Mouse (Mus musculus) frontal cortex, postnatal 10 days (tissue): ENCODE data around the gene Ankrd23.

Experiments
- DNase-seq, 2 experiments: peaks; one replicate each; pipeline ENCODE4 v3.0.0; 2022; ENCODE audit warnings: low spot score in 2 of 2, mixed read lengths in 1 of 2

Gene Ankrd23

DNA sequence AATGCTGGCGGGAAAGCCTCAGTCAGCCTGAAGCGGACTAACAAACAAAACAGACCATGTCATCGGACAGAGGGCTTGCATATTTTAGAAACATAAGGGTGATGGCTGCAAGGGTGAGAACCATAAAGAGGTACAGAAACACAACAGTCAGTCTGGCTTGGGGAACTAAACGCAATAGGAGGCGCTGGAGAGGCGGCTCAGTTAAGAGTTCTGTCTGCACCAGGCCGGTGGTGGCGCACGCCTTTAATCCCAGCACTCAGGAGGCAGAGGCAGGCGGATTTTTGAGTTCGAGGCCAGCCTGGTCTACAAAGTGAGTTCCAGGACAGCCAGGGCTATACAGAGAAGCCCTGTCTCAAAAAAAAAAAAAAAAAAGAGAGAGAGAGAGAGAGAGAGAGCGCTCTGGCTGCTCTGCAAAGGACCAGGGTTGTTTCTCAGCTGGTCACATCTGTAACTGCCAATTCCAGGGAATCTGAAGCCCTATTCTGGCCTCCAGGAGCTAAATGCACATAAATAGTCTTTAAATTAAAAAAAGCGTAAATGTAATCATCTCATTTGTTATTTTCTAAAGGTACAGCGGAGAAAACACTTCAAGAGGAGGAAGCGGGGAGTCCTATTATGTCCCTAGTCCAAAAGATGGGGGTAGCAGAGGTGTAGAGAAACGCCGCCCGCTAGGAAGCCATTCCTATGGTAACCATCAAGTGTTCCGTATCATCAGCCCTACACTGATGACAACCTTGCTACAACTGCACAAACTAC, 9.3 kb upstream of the Ankrd23 start:
- no peak for DNase-seq

DNA sequence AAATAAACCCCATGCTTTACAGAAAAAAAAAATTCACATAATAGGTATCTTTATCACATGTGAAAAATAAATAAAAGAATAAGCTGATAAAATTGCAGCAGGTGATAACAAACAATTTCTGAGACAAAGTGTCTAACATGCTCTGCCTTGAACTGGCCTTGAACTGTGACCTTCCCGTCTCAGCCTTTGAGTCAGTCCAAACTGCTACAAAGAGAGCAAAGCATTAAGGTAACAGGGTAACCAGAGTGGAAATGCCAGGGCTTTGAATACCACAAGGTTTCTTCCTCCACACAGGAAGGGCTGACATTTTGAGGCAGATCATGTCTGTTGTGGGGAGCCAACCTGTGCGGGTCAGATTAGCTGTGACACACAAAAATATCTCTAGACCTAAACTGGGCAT, 8.7 kb upstream of the Ankrd23 start:
- DNase-seq = no peak

DNA sequence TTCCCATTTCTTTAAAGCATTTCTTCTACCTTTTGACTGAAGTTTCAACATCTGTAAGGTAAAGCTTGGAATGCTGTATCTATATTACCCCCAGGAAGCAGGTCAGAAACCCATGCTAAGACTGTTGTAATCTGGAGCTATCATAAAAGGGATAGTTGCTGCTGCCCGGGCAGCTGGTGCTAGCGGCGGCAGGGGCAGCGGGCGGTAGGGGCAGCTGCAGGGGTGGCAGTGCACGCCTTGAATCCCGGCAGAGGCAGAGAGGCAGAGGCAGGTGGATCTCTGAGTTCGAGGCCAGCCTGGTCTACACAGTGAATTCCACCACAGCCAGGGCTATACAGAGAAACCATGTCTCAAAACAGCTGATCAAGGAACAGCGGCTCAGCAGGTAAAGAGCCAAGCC, 6.2 kb upstream of the Ankrd23 start:
- DNase-seq = no peak

DNA sequence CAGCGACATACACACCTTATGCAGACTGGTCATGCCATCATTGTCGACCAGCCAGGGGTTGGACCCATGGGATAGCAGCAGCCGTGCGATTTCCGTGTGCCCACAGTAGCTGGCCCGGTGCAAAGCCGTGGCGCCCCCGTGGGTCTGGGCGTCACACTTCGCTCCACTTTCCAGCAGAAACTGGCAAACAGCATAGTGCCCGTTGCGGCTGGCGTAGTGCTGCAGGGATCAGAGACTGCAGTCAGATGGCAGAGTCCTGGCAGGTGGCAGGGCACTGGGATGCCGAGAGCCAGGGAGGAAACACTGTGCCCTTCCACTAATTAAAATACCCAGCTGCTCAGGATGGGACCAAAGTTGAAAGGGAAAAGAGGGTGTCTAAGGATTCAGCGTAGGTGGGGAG, 5.2 kb upstream of the Ankrd23 start:
- no peak for DNase-seq

DNA sequence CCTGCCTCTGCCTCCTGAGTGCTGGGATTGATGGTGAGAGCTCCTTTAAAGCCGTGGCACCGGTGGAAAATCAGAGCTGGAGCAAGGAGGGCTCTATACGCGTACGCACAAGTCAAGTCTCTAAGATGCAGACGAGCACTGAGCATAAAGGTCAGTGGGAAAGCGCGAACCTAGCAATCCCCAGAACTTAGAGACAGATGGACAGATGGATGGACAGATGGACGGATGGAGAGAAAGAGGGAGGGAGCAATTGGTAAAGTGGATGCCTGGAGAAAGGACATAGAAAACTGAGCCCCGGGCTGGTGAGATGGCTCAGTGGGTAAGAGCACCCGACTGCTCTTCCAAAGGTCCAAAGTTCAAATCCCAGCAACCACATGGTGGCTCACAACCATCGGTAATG, 4.1 kb upstream of the Ankrd23 start:
- DNase-seq = no peak

DNA sequence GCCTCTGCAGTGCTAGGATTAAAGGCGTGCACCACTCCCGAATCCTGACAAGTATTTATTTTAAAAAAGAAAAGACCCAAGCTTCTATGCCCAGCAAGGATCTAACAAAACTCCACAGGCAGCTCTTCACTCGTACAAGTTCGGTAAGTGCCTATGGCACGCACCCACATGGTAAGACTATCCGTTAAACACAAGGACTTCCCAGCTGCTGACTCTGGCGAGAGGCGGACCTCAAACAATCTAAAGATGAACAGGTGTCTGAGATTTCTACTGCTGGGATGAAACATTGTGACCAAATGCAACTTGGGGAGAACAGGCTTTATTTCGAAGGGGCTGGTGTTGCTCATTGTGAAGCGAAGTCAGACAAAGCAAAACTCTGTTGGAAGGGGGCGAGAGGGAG, 3.4 kb upstream of the Ankrd23 start:
- no peak for DNase-seq

DNA sequence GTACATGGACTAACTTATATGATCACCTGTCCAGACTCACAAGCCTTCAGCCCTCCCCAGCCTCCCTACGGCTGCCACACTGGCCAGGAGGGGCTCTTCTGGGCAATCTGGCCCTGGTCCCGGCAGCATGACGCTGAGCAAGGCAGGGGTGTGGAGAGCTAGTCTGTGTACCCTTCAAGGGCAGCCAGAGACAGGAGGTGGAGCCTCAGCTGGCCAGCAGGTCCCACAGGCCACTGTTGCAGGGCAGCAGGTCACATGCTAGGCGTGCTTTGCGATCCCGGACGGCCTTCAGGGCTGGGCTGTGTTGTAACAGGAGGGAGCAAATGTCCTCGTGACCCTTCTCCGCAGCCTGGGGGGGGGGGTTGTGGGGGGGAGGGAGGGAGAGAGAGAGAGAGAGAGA, 2.5 kb upstream of the Ankrd23 start, which contains the start of gene Gm42417:
TSS of gene Gm42417 (minus strand) at position 244 of the 400 bp plus-strand sequence.
- DNase-seq = no peak

DNA sequence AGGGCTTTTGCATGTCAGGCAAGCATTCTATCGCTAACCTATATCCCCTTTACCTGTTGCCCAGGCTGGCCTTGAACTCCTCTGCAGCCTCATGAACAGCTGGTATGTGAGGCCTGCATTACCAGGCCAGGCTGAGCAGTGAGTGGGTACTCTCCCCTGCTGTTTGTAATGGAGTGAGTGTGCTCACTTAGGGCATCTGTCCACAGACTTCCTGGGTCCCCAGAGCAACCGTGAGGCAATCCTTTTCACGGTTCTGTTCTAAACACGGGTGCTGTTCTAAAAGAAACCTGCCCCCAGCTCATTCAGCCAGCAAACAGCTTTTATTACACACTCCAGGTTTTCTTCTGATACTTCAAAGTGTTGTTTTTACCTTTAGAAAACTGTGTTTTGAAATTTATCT, 2.0 kb upstream of the Ankrd23 start:
- no peak for DNase-seq

DNA sequence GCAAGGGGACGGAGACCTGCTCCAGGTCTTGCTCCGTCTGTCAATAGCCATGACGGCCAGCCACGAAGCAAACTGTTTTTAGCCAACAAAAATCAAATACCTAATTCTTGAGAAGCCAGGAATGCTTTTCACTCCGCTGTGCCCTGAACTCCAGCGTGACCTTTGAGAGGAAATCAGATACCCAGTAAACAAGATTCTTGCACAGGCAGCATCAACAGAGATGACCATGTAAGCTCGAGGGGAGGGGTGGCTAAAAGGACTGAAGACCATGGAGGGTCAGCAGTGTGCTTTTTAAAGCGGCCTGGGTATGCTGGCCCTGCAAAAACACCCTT, 320 bp downstream of the Ankrd23 start:
- no peak for DNase-seq

DNA sequence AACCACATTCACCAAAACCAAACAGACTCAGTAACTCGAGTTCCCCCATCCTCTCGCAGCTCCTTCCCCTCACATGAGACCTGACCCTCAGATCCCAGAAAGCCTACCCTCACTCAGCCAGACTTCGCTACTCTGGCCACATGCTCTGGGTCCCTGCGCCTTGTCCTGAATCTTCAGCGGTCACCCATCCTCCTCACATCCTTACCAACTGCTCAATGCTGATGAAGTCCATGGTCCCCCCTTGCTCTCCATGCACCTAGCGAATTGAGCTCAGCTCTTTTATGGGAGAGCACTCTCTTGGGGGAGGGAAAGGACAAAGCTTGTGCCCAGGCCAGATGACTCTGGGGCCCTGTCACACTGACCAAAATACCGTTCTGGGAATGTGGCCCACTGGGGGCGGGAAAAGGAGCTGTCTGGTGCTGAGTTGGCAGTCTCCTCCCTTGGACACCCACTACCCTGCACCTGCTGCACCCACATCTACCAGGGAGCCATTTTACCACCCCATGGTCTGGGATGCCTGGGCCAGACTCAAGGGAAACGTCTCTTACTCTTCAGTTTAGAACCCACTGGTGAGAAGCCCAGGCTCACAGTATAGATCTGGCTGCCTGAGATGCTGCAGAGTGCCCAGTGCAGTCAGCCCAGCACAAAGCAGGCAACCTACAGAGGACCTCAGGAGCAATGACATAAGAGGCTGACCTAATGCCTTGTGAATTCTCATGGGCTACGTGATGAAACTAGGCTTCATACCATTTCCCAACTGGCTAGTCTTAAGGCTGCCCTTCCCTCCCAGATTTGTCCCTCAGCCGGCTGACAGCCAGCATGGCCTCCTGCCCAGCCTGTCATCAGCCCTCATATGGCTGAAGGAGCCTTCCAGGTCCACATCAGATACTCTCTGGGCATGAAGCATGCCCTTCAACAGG, 946 bp downstream of the Ankrd23 start:
- no peak for DNase-seq

DNA sequence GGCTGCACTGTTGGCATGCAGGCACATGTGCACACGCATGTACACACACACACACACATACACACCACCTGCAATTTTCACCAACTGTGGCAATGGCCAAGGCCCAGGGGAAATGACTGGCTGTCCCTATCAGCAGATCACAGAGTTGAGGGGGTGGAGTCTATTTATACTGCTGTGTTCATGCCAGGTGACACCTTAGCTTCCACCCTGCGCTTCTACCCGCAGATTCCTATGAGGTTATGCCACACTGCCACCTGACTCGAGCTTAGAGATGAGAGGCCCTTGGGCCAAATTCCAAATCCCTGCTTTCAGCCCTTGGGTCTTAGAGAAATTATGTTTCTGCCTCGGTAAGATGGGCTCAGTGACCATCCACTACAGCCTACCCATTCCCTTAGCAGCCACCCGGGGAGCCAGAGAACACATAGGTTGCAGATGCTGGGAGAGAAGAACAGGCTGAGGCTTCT, 2.1 kb downstream of the Ankrd23 start:
- DNase-seq = no peak

DNA sequence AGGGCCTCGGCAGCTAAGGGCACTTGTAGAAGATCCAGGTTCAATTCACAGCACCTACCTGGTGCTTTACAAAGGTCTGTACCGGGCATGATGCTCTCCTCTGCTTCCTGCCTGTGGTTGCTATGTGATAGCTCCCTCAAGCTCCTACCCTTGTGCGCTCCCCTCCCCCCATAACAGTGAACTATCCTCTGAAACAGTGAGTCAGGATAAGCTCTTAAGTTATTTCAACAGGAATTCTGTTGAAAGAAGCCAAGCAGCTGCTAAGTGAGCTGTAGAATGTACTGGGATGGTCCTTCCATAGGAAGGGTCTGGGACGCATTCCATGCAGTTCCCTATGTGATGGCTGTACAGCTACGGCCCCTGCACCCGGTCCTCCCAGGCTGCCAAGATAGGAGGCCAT, 3.1 kb downstream of the Ankrd23 start:
- DNase-seq = no peak

DNA sequence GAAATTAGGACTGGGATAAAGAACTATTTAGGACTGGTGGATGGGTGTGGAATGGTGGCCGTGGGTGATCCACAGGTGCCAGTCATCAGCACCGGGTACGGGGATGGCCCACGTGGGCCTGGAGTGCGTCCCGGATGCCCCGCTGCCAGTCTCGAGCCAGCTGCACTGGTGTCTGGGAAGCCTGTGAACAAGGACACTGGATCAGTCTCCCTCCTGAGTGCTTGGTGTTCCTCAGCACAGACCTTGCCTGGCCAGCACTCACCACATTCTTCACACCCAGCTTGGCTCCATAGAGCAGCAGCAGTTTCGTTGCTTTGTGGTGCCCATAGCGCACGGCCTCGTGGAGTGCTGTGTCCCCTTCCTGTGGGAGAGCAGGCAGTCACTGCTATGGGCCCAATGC, 5.2 kb downstream of the Ankrd23 start:
- no peak for DNase-seq

DNA sequence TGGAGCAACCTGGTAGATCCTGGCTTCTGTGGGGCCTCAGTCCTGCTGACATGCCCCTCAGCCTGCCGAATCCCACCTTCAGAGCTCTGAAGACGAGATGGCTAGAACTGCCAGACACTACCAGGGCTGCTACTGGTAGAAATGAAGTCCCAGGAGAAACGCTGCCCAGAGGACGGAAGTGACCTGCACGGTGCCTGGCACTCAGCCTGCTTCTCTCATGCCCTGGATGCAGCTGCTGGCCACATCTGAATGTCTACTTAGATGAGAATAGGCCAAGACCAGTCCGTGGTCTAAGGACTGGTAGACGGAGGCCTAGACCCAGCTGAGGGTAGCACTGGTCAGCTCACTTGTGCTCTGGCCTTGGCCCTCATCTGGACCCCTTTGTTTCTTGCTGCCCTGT, 5.7 kb downstream of the Ankrd23 start:
- DNase-seq = no peak

DNA sequence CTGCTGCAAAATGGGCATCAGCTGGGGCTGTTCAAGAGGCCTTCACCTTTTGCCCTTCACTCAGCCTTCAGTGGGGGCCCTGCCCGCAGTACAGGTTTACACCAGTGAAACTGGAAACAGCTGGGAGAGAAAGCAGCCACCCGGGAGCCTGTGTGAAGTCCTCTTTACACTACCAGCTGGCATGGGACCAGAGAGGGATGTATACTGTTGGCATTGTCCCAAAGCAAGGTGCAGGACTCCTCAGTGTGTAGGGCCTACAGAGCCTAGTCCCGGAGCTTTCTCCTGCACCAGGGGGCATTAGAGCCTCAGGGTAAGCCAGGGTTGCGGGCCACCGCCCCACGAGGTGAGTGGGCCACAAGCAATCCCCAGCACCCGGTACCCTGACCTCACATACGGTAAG, 6.2 kb downstream of the Ankrd23 start:
- DNase-seq = no peak

DNA sequence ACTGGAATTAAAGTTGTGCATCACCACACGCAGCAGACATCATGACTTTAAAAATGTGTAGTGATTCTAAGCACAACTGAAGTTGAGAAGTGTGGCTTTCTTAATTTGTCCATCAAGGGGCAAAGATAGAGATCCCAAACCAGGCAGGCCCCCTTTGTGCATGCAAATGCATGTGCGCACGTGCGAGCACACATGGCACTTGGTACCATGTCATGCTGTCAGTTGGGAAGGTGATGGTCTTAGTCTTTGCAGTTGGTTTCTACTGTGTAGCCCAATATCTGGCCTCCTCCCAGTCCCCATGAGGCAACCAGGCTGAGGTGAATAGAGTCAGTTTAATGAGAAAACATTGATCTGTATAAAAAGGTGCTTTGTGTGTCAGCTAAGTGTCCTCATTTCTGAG, 6.8 kb downstream of the Ankrd23 start:
- DNase-seq = no peak

DNA sequence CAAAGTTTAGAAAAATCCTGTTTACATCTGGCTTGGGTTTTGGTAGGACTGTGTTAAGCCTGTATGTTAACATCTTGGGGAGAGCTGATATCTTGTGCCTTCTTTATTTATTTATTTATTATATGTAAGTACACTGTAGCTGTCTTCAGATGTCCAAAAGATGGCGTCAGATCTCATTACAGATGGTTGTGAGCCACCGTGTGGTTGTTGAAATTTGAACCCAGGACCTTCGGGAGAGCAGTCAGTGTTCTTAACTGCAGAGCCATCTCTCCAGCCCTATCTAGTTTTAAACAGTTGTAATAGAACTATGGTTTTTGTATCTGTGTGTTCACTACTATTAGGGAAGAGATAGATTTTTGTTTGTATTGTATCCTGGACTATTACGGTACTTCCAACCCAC, 7.4 kb downstream of the Ankrd23 start:
- DNase-seq = no peak

DNA sequence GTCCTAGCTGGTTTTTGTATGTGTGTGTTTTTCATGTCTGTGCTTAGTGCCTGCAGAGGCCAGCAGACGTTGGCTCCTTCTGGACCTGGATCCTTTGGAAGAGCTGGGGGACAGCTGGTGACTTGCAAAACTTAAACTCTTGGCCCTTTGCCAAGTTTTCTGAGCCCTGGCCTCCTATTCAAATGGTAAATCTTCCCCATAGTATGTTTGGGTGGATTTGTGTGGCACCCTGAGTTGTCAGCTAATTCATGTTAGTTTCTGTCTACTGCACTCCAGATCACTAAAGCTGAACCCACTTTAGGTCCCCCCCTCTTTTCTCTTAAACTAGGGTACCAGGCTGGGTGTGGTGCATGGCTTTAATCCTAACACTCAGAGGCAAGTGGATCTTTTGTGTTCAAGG, 8.3 kb downstream of the Ankrd23 start:
- DNase-seq = no peak

DNA sequence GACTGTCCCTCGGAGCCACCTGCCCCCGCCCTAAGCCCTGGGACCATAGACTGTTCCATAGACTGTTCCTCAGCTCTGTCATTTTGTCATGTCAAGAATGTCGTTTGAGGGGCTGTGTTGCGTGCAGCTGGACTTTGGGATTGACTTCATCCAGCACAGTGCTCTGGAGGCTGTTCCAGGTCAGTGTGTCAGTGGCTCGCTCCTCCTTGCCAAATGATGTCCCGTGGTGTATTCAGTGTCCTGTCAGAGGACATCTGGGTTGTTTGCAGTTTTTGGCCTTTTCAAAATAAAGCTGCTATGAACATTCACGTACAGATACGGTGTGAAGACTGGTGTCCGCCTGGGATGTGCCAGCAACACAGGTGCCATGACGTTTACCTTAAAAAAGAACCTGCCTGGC, 9.8 kb downstream of the Ankrd23 start:
- DNase-seq = no peak

DNA sequence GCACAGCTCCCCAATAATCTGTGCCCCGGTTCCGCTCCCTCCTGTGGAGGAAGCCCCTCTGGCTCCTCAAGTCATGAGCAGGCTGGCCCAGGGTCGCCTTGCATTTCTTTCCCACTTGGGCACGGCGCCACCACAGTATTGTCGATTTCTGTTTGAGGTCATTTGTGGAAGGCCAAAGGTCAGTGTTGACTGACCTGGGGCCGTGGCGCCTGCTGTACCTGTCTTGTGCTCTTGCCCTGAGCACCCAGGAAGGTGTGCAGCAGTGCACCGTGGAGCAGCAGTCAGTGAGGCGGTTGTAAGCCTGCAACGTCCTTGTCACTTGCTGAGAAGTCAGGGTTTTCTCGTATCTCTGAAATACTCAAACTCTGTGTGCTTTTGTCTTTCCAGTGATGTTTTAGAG, 10.9 kb downstream of the Ankrd23 start:
- no peak for DNase-seq

DNA sequence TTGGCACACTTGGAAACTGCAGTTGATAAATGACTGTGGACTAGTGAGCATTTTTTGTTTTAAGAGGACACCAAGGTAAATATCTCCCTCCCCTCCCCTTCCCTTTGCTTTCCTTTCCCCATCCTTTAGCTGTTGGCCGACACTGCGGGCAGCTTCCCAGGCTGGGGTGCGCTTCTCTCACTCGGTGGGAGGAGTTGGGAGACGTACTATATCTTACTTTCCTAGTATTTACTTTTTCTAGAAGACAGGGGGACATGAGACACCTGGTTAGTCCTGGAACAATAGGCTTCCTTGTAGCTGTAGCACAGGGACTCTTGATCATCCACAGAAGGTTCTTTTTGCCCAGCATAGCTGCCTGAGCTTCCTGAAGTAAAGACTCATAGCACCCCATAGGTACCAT, 12.6 kb downstream of the Ankrd23 start:
- DNase-seq = no peak

DNA sequence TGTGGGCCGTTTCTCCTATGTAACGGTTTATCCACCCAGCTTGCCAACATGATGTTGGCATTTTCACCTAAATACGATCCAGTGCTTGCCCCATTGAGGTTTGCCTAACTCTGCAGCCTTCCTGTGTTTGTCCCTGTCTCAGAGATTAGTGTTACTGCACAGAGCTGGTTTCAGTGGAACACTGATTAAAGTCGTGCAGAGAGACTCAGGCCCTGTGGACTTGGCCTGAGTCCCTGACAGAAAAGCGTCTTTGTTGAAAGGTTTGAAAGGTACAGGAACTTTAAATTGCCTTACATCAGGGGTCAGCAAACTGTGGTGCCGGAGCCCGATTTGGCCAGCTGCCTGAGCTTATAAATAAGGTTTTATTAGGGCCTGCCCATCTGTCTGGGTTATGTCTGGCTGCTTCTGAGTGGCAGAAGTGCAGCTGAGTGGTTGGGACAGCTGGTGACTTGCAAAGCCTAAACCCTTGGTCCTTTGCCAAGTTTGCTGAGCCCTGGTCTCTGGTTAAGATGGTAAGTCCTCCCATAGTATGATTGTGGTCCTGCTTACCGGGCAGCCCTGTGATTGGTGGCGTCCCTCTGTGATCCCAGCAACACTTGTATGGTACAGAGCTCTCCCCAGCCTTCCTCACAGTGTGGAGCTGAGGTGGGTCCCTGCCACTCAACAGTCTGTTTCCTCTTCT, 13.2 kb downstream of the Ankrd23 start:
- DNase-seq = no peak

DNA sequence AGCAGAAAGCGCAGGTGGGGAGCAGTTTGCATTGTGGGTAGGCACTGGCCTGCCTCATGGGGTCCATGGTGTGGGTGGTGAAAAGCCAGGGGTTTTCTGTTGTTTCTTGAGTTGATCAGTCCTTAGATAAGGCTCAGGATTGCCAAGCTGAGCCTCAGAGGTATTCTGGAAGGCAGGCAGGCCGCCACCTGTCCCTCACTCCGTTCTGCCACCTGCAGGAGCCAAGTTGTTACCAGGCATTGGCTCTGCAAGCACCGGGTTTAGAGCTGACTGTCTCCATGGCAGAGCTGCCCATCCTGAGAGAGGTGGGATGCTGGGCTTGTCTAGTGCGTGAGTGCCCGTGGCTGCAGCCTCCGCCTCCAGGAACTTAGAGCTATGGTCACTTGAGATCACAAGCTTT, 14.5 kb downstream of the Ankrd23 start:
- no peak for DNase-seq
